Mouse (Mus musculus) 416B (cell line): ENCODE results near the gene Itpripl2.

Experiments
- DNase-seq: peaks from one replicate; pipeline ENCODE4 v3.0.0; 2011; ENCODE audit warnings: low read depth

The Itpripl2 gene

GRCm38 (mm10) chr7:118443371-118443770 is 48.4 kb downstream of the Itpripl2 start:
- no peak for DNase-seq

- no peak for DNase-seq
Measured at GRCm38 (mm10) chr7:118441535-118441934, 50.2 kb downstream of the Itpripl2 start.

- peak; percentile 39 for DNase-seq
Measured at GRCm38 (mm10) chr7:118437101-118437802, 54.5 kb downstream of the Itpripl2 start.
